Mouse (Mus musculus): ENCODE measurements around the gene Actrt2.

Gene Actrt2

GRCm38 (mm10) chr4:154667767-154668166 is at the start of gene Actrt2:
Gene Actrt2 (minus strand): TSS chr4:154667867.
- DNase-seq (ENCODE audit: low spot score) = no peak

GRCm38 (mm10) chr4:154709391-154710107 is 41.9 kb upstream of the Actrt2 start:
- DNase-seq (ENCODE audit: low spot score) = no peak

GRCm38 (mm10) chr4:154708811-154709210 is 41.1 kb upstream of the Actrt2 start:
- DNase-seq (ENCODE audit: low spot score) = no peak

- no peak for DNase-seq (ENCODE audit: low spot score)
Measured at GRCm38 (mm10) chr4:154708223-154708622, 40.6 kb upstream of the Actrt2 start.

GRCm38 (mm10) chr4:154707521-154707920 is 39.9 kb upstream of the Actrt2 start:
- no peak for DNase-seq (ENCODE audit: low spot score)

- no peak for DNase-seq (ENCODE audit: low spot score)
Measured at GRCm38 (mm10) chr4:154706442-154706841, 38.8 kb upstream of the Actrt2 start.

GRCm38 (mm10) chr4:154705681-154706080 is 38.0 kb upstream of the Actrt2 start:
- no peak for DNase-seq (ENCODE audit: low spot score)

- no peak for DNase-seq (ENCODE audit: low spot score)
Measured at GRCm38 (mm10) chr4:154705056-154705455, 37.4 kb upstream of the Actrt2 start.

- no peak for DNase-seq (ENCODE audit: low spot score)
Measured at GRCm38 (mm10) chr4:154704591-154704990, 36.9 kb upstream of the Actrt2 start.

GRCm38 (mm10) chr4:154703426-154704070 is 35.9 kb upstream of the Actrt2 start:
- no peak for DNase-seq (ENCODE audit: low spot score)

- no peak for DNase-seq (ENCODE audit: low spot score)
Measured at GRCm38 (mm10) chr4:154702931-154703330, 35.3 kb upstream of the Actrt2 start.

GRCm38 (mm10) chr4:154702186-154702585 is 34.5 kb upstream of the Actrt2 start:
- DNase-seq (ENCODE audit: low spot score) = no peak

- DNase-seq (ENCODE audit: low spot score) = no peak
Measured at GRCm38 (mm10) chr4:154700921-154701412, 33.3 kb upstream of the Actrt2 start.

GRCm38 (mm10) chr4:154700436-154700835 is 32.8 kb upstream of the Actrt2 start:
- no peak for DNase-seq (ENCODE audit: low spot score)

- no peak for DNase-seq (ENCODE audit: low spot score)
Measured at GRCm38 (mm10) chr4:154699236-154699635, 31.6 kb upstream of the Actrt2 start.

- DNase-seq (ENCODE audit: low spot score) = no peak
Measured at GRCm38 (mm10) chr4:154698631-154699030, 31.0 kb upstream of the Actrt2 start.

GRCm38 (mm10) chr4:154698021-154698590 is 30.4 kb upstream of the Actrt2 start:
- DNase-seq (ENCODE audit: low spot score) = no peak

GRCm38 (mm10) chr4:154697476-154697875 is 29.8 kb upstream of the Actrt2 start:
- DNase-seq (ENCODE audit: low spot score) = no peak

GRCm38 (mm10) chr4:154696552-154696951 is 28.9 kb upstream of the Actrt2 start:
- DNase-seq (ENCODE audit: low spot score) = no peak

GRCm38 (mm10) chr4:154696146-154696545 is 28.5 kb upstream of the Actrt2 start:
- DNase-seq (ENCODE audit: low spot score) = no peak

GRCm38 (mm10) chr4:154694361-154694760 is 26.7 kb upstream of the Actrt2 start:
- DNase-seq (ENCODE audit: low spot score) = no peak

- DNase-seq (ENCODE audit: low spot score) = no peak
Measured at GRCm38 (mm10) chr4:154693348-154694015, 25.8 kb upstream of the Actrt2 start.

Measured in ovary, postnatal 10 days (tissue).